Mouse (Mus musculus) lung, embryonic 14.5 days (tissue): ENCODE results near the gene Hnrnph3. TPM values are rescaled to one million over a fixed set of nuclear protein-coding genes. Genes with fewer than 3 reads are reported as not detected.

Experiments
- ATAC-seq: fragments of 200-750 bp; cut with Nextera tagmentation; 2 replicates; pipeline ENCODE4 v1.8.0; 2017; ENCODE audit warnings: mild to moderate bottlenecking, moderate TSS enrichment, moderate library complexity; ENCODE audit not compliant: insufficient read depth
- DNase-seq: peaks from one replicate; pipeline ENCODE4 v3.0.0-alpha.2; 2015
- H3K27ac ChIP-seq: fragments of 300-500 bp; sonication (generic); 2 replicates; pipeline ENCODE4 v1.5.1; 2014; ENCODE audit warnings: low read depth, mild to moderate bottlenecking, moderate library complexity
- H3K27me3 ChIP-seq: fragments of 300-500 bp; sonication (generic); 2 replicates; pipeline ENCODE4 v1.6.1; 2014; ENCODE audit warnings: low read length, control low read depth; ENCODE audit not compliant: insufficient read depth
- H3K36me3 ChIP-seq: fragments of 300-500 bp; sonication (generic); 2 replicates; pipeline ENCODE4 v1.6.1; 2014; ENCODE audit warnings: control low read depth; ENCODE audit not compliant: insufficient read depth
- H3K4me1 ChIP-seq: fragments of 300-500 bp; sonication (generic); 2 replicates; pipeline ENCODE4 v1.6.1; 2014; ENCODE audit warnings: antibody characterized with exemption, control low read depth; ENCODE audit not compliant: insufficient read depth
- H3K4me2 ChIP-seq: fragments of 300-500 bp; sonication (generic); 2 replicates; pipeline ENCODE4 v1.6.1; 2014; ENCODE audit warnings: mild to moderate bottlenecking
- H3K4me3 ChIP-seq: fragments of 300-500 bp; sonication (generic); 2 replicates; pipeline ENCODE4 v1.5.1; 2014; ENCODE audit warnings: low read depth, low read length
- H3K9ac ChIP-seq: fragments of 300-500 bp; sonication (generic); 2 replicates; pipeline ENCODE4 v1.6.1; 2014
- H3K9me3 ChIP-seq: fragments of 300-500 bp; sonication (generic); 2 replicates; pipeline ENCODE4 v1.6.1; 2016; ENCODE audit warnings: low read depth, low read length, control low read depth
- CTCF ChIP-seq: IDR thresholded peaks from 2 replicates; pipeline ENCODE4 v1.5.1; 2016; ENCODE audit warnings: antibody characterized with exemption, low read depth
- WGBS: fragments of 180-500 bp; shearing (Covaris S2); extraction: QIAGEN DNeasy Blood & Tissue Kit; methylation state at CpG from one replicate; pipeline ENCODE4 v1.1.7; 2014; 5-methylcytosine and 5-hydroxymethylcytosine counted together
- polyA plus RNA-seq: library from polyadenylated mRNA; unstranded; fragments of >200 nt; fragmentation: Nextera tagmentation; extraction: Ambion mirVana; gene quantifications from 2 replicates; pipeline ENCODE4 v1.2.1, GENCODE M21; 2014

The Hnrnph3 gene
- polyA plus RNA-seq, 1 experiment from 2014 or later = 77.9 TPM

DNA sequence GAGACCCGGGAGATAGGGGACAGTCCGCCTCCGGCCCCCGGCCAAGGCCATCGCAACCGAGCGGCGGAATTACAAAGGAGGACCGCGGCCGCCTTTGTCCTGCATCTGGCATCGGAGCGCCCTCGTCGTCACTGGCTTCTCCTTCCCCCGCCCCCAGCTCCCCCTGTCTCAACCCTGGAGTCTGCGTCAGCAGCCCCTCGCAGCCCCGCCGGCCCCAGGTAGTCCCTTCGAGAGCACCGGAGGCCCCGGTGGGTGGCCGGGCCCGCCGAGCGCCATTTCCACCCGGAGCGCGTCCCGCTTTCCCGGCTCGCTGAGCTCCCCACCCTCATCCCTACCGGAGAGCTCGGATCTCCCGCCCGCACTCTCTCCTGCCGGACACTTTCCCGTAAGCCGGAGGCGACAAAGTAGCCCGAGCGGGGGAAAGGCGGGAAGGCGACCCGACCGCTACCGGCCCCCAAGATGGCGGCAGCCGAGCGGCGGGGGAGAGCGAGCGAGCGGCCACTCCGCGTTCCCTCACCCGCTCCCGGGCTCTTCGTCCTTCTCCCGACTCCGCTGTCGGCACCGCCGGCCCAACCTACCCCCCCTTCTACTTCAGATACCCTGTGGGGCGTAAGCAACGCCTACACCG lies 782 bp downstream of the Hnrnph3 start:
- Histone ChIP-seq H3K4me2 (peak overlapping the region; percentile 69), H3K36me3 (peaks cover 3% of the 10 kb centered on the region; the same call in 1 of the 2 replicates), H3K27ac (peak overlapping the region; percentile 100), H3K9me3 (no peaks in the 10 kb centered on the region), H3K9ac (peak overlapping the region; percentile 99), H3K27me3 (no peaks in the 10 kb centered on the region), H3K4me3 (peak overlapping the region; percentile 95), H3K4me1 (peaks cover 16% of the 10 kb centered on the region)
- no peak for TF ChIP-seq CTCF
- WGBS = under 1% methylated on average over 62 of the region's 68 CpGs
- ATAC-seq (peak; percentile 40), DNase-seq (peak; percentile 65)

DNA sequence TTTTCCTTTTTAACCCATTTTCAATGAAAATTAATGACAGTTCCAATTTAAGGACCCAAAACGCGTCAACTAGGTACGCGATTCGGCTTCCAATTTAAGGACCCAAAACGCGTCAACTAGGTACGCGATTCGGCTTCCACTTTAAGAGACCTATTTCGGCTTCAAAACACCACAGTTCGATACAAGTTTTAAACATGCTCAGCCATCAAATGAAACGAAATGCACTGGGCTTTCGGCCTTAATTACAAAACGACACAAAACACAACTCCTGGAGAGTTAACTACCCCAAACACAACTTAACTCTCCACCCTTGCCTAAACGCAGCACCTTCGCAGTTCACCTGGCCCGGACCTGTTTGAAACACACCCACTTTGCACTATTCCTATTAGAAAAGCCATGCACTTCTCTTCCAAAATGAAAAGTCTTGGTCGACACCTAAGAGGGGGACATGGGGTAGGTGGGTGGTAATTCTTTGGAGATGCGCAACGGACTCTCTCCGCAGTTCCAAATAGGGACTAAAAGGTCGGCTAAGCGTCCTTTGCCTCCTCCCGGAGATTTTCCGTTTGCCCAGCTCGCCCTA lies 1.4 kb downstream of the Hnrnph3 start:
- WGBS = under 1% methylated on average over 27 of the region's 27 CpGs
- DNase-seq (peak; percentile 40), ATAC-seq (no peak)
- Histone ChIP-seq H3K36me3 (peaks cover 7% of the 10 kb centered on the region), H3K9me3 (no peaks in the 10 kb centered on the region), H3K9ac (peak overlapping the region; percentile 99), H3K27me3 (no peaks in the 10 kb centered on the region), H3K4me2 (peak overlapping the region; percentile 69), H3K4me1 (peaks cover 16% of the 10 kb centered on the region), H3K4me3 (peak overlapping the region; percentile 95), H3K27ac (peak overlapping the region; percentile 100)
- no peak for TF ChIP-seq CTCF

DNA sequence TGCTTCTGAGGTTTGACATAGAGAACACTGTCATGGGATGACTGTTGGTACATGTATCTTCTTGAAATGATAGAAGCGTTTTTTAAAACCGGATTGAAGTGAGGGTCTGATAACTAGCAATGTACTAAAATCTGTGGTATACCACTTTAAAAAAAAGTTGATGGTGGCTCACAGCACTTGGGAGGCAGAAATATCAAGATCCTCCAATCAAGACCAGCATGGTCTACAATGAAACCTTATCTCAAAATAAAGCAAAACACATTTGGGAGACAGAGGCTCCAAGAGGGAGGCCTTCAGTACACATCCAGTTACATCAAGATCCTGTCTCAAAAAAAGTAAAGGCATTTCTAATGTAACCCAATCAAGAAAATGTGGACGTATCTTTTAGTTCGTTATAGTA lies 2.3 kb downstream of the Hnrnph3 start:
- no peak for TF ChIP-seq CTCF
- H3K4me2 ChIP-seq = peak overlapping the region; percentile 69
- no peaks in the 10 kb centered on the region for H3K9me3 ChIP-seq
- H3K36me3 ChIP-seq = peaks cover 17% of the 10 kb centered on the region
- no peak for ATAC-seq
- peaks cover 16% of the 10 kb centered on the region for H3K4me1 ChIP-seq
- H3K4me3 ChIP-seq = peak overlapping the region; percentile 95
- 27% methylated on average over 4 of the region's 4 CpGs for WGBS
- no peak overlapping the region for H3K27ac ChIP-seq
- no peak for DNase-seq
- H3K9ac ChIP-seq = peak overlapping the region; percentile 99
- no peaks in the 10 kb centered on the region for H3K27me3 ChIP-seq

DNA sequence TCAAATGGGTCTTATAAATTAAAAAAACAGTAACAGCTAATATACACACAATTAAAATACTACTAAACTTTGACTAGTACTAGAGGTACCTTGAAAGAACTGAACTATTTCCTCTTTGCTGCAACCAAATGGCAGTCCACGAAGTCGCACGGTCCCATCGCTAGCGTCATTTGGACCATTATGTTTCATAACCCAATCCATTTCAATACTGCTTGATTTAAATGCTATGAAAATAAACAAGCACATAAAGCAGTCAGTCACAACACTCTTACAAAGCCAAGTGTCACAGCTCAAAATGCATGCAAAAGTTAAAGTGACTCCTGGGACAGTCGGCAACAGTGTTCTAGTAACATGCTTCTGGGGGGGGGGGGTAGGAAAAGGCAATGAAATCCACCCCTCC lies 4.7 kb downstream of the Hnrnph3 start:
- Histone ChIP-seq H3K9me3 (no peaks in the 10 kb centered on the region), H3K27me3 (no peaks in the 10 kb centered on the region), H3K4me1 (peaks cover 9% of the 10 kb centered on the region), H3K36me3 (peaks cover 40% of the 10 kb centered on the region), H3K9ac (no peak overlapping the region), H3K4me3 (no peak overlapping the region), H3K4me2 (no peak overlapping the region), H3K27ac (no peak overlapping the region)
- no peak for ATAC-seq
- no peak for DNase-seq
- WGBS = 81% methylated on average over 6 of the region's 6 CpGs
- TF ChIP-seq CTCF = no peak

DNA sequence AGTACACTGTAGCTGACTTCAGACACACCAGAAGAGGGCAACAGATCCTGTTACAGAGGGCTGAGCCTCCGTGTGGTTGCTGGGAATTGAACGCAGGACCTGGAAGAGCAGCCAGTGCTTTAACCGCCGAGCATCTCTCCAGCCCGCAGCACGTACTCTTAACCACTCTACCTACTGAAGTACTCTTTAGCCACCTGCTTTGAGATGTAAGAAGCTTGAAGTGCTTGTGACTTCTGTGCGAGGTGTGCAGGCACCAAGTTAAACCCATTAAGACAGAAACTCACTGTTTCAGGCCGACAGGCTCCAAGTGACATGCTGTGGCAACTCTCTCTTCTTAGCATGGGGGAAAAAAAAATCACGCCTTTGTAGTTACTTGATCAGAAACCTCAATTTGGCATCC lies 9.8 kb downstream of the Hnrnph3 start:
- Histone ChIP-seq H3K27me3 (no peaks in the 10 kb centered on the region), H3K4me2 (no peak overlapping the region), H3K27ac (no peak overlapping the region), H3K4me3 (no peak overlapping the region), H3K9ac (no peak overlapping the region), H3K36me3 (peaks cover 87% of the 10 kb centered on the region), H3K9me3 (no peaks in the 10 kb centered on the region), H3K4me1 (no peaks in the 10 kb centered on the region)
- 70% methylated on average over 9 of the region's 9 CpGs for WGBS
- no peak for TF ChIP-seq CTCF
- peak; percentile 22 for DNase-seq
- no peak for ATAC-seq

DNA sequence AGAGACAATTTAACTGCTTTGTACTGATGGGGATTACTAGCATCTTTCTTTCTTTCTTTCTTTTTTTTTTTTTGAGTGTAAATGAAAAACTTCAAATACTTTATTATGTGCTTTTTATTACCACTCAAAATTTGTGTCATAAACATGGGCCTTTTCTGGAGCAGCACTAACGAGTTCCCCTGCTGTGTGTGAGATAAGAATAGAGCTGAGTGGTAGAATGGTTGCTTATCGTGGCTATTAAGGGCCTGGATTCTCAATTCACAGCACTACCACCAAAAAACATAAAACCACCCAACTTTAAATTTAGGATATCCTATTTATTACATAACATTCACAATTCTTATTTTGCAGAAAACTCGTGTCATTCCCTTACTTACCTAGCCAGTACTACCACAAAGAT lies 10.5 kb downstream of the Hnrnph3 start:
- Histone ChIP-seq H3K4me3 (no peak overlapping the region), H3K27ac (no peak overlapping the region), H3K36me3 (peaks cover 85% of the 10 kb centered on the region), H3K27me3 (no peaks in the 10 kb centered on the region), H3K9ac (no peak overlapping the region), H3K4me2 (no peak overlapping the region), H3K9me3 (no peaks in the 10 kb centered on the region), H3K4me1 (no peaks in the 10 kb centered on the region)
- no peak for TF ChIP-seq CTCF
- ATAC-seq = no peak
- DNase-seq = no peak
- WGBS = 72% methylated on average over 3 of the region's 3 CpGs

DNA sequence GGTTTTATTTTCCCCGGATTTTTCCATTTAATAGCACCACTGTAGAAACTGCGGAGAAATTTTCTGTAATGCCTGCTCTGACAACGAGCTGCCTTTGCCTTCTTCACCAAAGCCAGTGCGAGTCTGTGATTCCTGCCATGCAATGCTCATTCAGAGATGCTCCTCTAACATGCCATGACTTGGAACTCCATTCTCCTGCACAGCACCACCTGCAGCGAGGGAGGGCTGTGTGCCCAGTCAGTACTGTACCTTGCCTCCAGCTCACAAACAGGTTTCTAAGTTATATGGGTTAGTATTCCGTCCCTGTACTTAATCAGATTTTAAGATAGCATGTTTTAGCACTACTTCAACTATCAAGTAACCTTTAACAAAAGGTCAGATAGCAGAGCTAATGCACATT lies 12.5 kb downstream of the Hnrnph3 start:
- Histone ChIP-seq H3K27me3 (no peaks in the 10 kb centered on the region), H3K27ac (no peak overlapping the region), H3K4me2 (no peak overlapping the region), H3K36me3 (peaks cover 86% of the 10 kb centered on the region), H3K9me3 (no peaks in the 10 kb centered on the region), H3K4me1 (no peaks in the 10 kb centered on the region), H3K4me3 (no peak overlapping the region), H3K9ac (no peak overlapping the region)
- TF ChIP-seq CTCF = no peak
- 86% methylated on average over 6 of the region's 6 CpGs for WGBS
- no peak for ATAC-seq
- no peak for DNase-seq
